Mouse (Mus musculus): ENCODE measurements around the gene Icosl.
A peak's percentile ranks its signal among the peaks of the same experiment; 100 is the strongest.
"Not testable (repeated sequence)": the region's sequence is repeated elsewhere in the genome, so short reads cannot be mapped to it uniquely, and the experiment has no call there.

Icosl gene

GRCm38 (mm10) chr10:78077862-78078261 lies 8.8 kb downstream of the Icosl start:
- no peak for DNase-seq

- no peak for DNase-seq
Observed at GRCm38 (mm10) chr10:78078276-78078675, 9.2 kb downstream of the Icosl start.

- no peak for DNase-seq
Observed at GRCm38 (mm10) chr10:78079955-78080591, 11.0 kb downstream of the Icosl start.

GRCm38 (mm10) chr10:78084073-78084472 lies 15.0 kb downstream of the Icosl start:
- DNase-seq = no peak

GRCm38 (mm10) chr10:78085711-78086110 lies 16.6 kb downstream of the Icosl start:
- no peak for DNase-seq

- DNase-seq = no peak
Observed at GRCm38 (mm10) chr10:78086444-78087061, 17.5 kb downstream of the Icosl start.

- no peak for DNase-seq
Observed at GRCm38 (mm10) chr10:78087101-78087511, 18.0 kb downstream of the Icosl start.

GRCm38 (mm10) chr10:78090246-78090645 lies 21.1 kb downstream of the Icosl start:
- DNase-seq = peak in 1 of 2 experiments; percentile 46

GRCm38 (mm10) chr10:78090706-78091491 lies 21.8 kb downstream of the Icosl start:
- DNase-seq = peak in 1 of 2 experiments; percentile 20

- peak in 1 of 2 experiments; percentile 19 for DNase-seq
Observed at GRCm38 (mm10) chr10:78091865-78092724, 23.0 kb downstream of the Icosl start.

GRCm38 (mm10) chr10:78092725-78093029 lies 23.6 kb downstream of the Icosl start:
- peak in 1 of 2 experiments; percentile 38 for DNase-seq

GRCm38 (mm10) chr10:78095221-78095620 lies 26.1 kb downstream of the Icosl start:
- DNase-seq = peak in 1 of 2 experiments; percentile 21

- DNase-seq = peak; percentile 32 to 73
Observed at GRCm38 (mm10) chr10:78095954-78096931, 27.1 kb downstream of the Icosl start.

GRCm38 (mm10) chr10:78099860-78100259 lies 30.8 kb downstream of the Icosl start:
- DNase-seq = not testable (repeated sequence)

- DNase-seq = peak in 1 of 2 experiments; percentile 33
Observed at GRCm38 (mm10) chr10:78100989-78101780, 32.1 kb downstream of the Icosl start.

- DNase-seq = peak; percentile 69 to 79
Observed at GRCm38 (mm10) chr10:78104555-78105490, 35.7 kb downstream of the Icosl start.

GRCm38 (mm10) chr10:78105548-78105947 lies 36.4 kb downstream of the Icosl start:
- DNase-seq = peak; percentile 79 to 91

GRCm38 (mm10) chr10:78114521-78115092 lies 45.5 kb downstream of the Icosl start:
- peak in 1 of 2 experiments; percentile 67 for DNase-seq

- DNase-seq = no peak
Observed at GRCm38 (mm10) chr10:78115153-78115552, 46.1 kb downstream of the Icosl start.

Data from kidney, postnatal 25 days (tissue).